Mouse (Mus musculus) hindbrain, embryonic 14.5 days (tissue): ENCODE results near the gene Itgb4. TPM values are rescaled to one million over a fixed set of nuclear protein-coding genes. Genes with fewer than 3 reads are reported as not detected.

Experiments
- ATAC-seq: fragments of 200-750 bp; cut with Nextera tagmentation; 2 replicates; pipeline ENCODE4 v1.8.0; 2017; ENCODE audit warnings: moderate number of reproducible peaks, mild to moderate bottlenecking, moderate TSS enrichment, moderate library complexity; ENCODE audit not compliant: low FRiP score
- DNase-seq: peaks from one replicate; pipeline ENCODE4 v3.0.0-alpha.2; 2015; ENCODE audit warnings: low spot score
- H3K27ac ChIP-seq: fragments of 300-500 bp; sonication (generic); 2 replicates; pipeline ENCODE4 v1.5.1; 2014; ENCODE audit warnings: mild to moderate bottlenecking, moderate library complexity
- H3K27me3 ChIP-seq: fragments of 300-500 bp; sonication (generic); 2 replicates; pipeline ENCODE4 v1.6.1; 2014; ENCODE audit warnings: mild to moderate bottlenecking, low read length, mixed read lengths; ENCODE audit not compliant: control insufficient read depth, insufficient read depth
- H3K36me3 ChIP-seq: fragments of 300-500 bp; sonication (generic); replicated peaks from 2 replicates; pipeline ENCODE4 v1.6.1; 2014; ENCODE audit not compliant: control insufficient read depth, insufficient read depth
- H3K4me1 ChIP-seq: fragments of 300-500 bp; sonication (generic); replicated peaks from 2 replicates; pipeline ENCODE4 v1.6.1; 2014; ENCODE audit warnings: antibody characterized with exemption, low read length, mixed read lengths; ENCODE audit not compliant: control insufficient read depth, insufficient read depth
- H3K4me2 ChIP-seq: fragments of 300-500 bp; sonication (generic); replicated peaks from 2 replicates; pipeline ENCODE4 v1.6.1; 2014; ENCODE audit warnings: mild to moderate bottlenecking, moderate library complexity
- H3K4me3 ChIP-seq: fragments of 300-500 bp; sonication (generic); replicated peaks from 2 replicates; pipeline ENCODE4 v1.5.1; 2014; ENCODE audit warnings: mild to moderate bottlenecking, low read length
- H3K9ac ChIP-seq: fragments of 300-500 bp; sonication (generic); 2 replicates; pipeline ENCODE4 v1.6.1; 2014
- H3K9me3 ChIP-seq: fragments of 300-500 bp; sonication (generic); 2 replicates; pipeline ENCODE4 v1.6.1; 2016; ENCODE audit warnings: low read length; ENCODE audit not compliant: control insufficient read depth
- WGBS: fragments of 180-500 bp; shearing (Covaris S2); extraction: QIAGEN DNeasy Blood & Tissue Kit; methylation state at CpG from one replicate; pipeline ENCODE4 v1.1.7; 2014; 5-methylcytosine and 5-hydroxymethylcytosine counted together
- polyA plus RNA-seq: library from polyadenylated mRNA; unstranded; fragments of >200 nt; fragmentation: Nextera tagmentation; extraction: Ambion mirVana; gene quantifications from 2 replicates; pipeline ENCODE4 v1.2.1, GENCODE M21; 2014

The Itgb4 gene
- polyA plus RNA-seq: 1.5 and 1.6 TPM in 2 replicates

GRCm38 (mm10) chr11:115974309-115975082 lies at the start of gene Itgb4:
Itgb4 (plus strand) TSS chr11:115974709.
- Histone ChIP-seq H3K27me3 (peaks cover 47% of the 10 kb centered on the region), H3K4me3 (peak within 1 kb of the TSS; percentile 36), H3K9me3 (no peaks in the 10 kb centered on the region), H3K4me2 (peak within 1 kb of the TSS; percentile 57), H3K27ac (no peak within 1 kb of the TSS), H3K36me3 (no peaks in the 10 kb centered on the region), H3K4me1 (no peaks in the 10 kb centered on the region), H3K9ac (peak within 1 kb of the TSS; percentile 47)
- DNase-seq (no peak), ATAC-seq (peak; percentile 31; the same call in 1 of the 2 replicates)
- WGBS: 11% methylated on average over 51 of the region's 58 CpGs

- no peaks in the 10 kb centered on the region for H3K27me3 ChIP-seq
- no peak overlapping the region for H3K4me2 ChIP-seq
- no peak overlapping the region for H3K27ac ChIP-seq
- DNase-seq (no peak), ATAC-seq (no peak)
- H3K9ac ChIP-seq: no peak overlapping the region
- no peak overlapping the region for H3K4me3 ChIP-seq
- peaks cover 35% of the 10 kb centered on the region for H3K36me3 ChIP-seq
- H3K4me1 ChIP-seq: peaks cover 11% of the 10 kb centered on the region
- 86% methylated on average over 8 of the region's 8 CpGs for WGBS
- H3K9me3 ChIP-seq: no peaks in the 10 kb centered on the region
These were observed 45.5 kb upstream of the Itgb4 start for GRCm38 (mm10) chr11:115929031-115929430.

DNA sequence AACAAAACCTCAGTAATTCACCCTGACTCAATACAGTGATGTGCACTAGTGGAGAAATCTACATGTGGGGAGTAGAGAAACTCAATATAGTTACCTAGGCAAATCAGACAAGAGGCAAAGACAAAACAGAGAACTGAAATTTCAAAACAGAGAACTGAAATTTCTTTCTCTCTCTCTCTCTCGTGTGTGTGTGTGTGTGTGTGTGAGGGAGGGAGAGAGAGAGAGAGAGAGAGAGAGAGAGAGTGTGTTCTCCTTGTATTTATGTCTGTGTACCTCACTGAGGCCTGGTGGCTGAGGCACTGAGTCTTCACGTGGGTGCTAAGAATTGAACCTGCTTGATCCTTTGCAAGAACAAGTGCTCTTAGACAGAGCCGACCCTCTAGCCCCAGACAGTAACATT lies 44.7 kb upstream of the Itgb4 start:
- H3K27me3 ChIP-seq: no peaks in the 10 kb centered on the region
- DNase-seq: no peak
- H3K36me3 ChIP-seq: peaks cover 27% of the 10 kb centered on the region
- H3K9me3 ChIP-seq: no peaks in the 10 kb centered on the region
- no peak overlapping the region for H3K4me2 ChIP-seq
- peaks cover 19% of the 10 kb centered on the region for H3K4me1 ChIP-seq
- ATAC-seq: no peak
- WGBS: 97% methylated on average over 2 of the region's 3 CpGs
- no peak overlapping the region for H3K4me3 ChIP-seq
- no peak overlapping the region for H3K27ac ChIP-seq
- H3K9ac ChIP-seq: no peak overlapping the region

GRCm38 (mm10) chr11:115931235-115931634 lies 43.3 kb upstream of the Itgb4 start:
- Histone ChIP-seq H3K9me3 (no peaks in the 10 kb centered on the region), H3K27ac (no peak overlapping the region), H3K27me3 (no peaks in the 10 kb centered on the region), H3K4me3 (no peak overlapping the region), H3K4me2 (no peak overlapping the region), H3K9ac (no peak overlapping the region), H3K36me3 (peaks cover 27% of the 10 kb centered on the region), H3K4me1 (peaks cover 23% of the 10 kb centered on the region)
- ATAC-seq (no peak), DNase-seq (no peak)
- 74% methylated on average over 3 of the region's 3 CpGs for WGBS

GRCm38 (mm10) chr11:115933108-115933746 lies 41.3 kb upstream of the Itgb4 start, which contains the start of the genes Sap30bp and Recql5:
Sap30bp (plus strand) TSS chr11:115933282.
Recql5 (minus strand) TSS chr11:115933477.
- WGBS: 1% methylated on average over 28 of the region's 28 CpGs
- no peaks in the 10 kb centered on the region for H3K9me3 ChIP-seq
- peaks cover 23% of the 10 kb centered on the region for H3K4me1 ChIP-seq

DNA sequence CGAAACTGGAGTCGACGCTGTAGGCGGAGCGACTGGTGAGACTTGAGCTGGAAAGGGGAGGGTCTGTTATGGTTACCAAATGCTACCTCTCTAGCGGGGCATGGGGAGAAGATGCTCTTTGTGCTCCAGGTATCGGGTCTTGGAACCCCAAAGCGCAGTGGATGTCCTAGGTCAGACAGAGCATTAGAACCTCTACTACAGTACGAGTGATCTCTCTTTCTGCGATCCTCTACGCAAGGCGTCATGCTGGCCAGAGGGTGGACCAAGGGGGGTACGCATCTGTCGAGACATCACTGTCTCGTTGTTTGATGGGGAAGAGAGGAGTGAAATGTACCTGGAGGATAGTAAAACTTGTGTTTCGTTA lies 40.8 kb upstream of the Itgb4 start:
- peak overlapping the region; percentile 77 for H3K9ac ChIP-seq
- H3K27me3 ChIP-seq: no peaks in the 10 kb centered on the region
- H3K36me3 ChIP-seq: peaks cover 39% of the 10 kb centered on the region
- WGBS: under 1% methylated on average over 16 of the region's 16 CpGs
- H3K27ac ChIP-seq: peak overlapping the region; percentile 34
- peak overlapping the region; percentile 90 for H3K4me2 ChIP-seq
- ATAC-seq (0 out of 2 replicates have a peak, but pooled peaks have one; percentile 4), DNase-seq (no peak)
- H3K4me3 ChIP-seq: peak overlapping the region; percentile 77
- H3K4me1 ChIP-seq: peaks cover 23% of the 10 kb centered on the region
- no peaks in the 10 kb centered on the region for H3K9me3 ChIP-seq

More at GRCm38 (mm10) chr11:115933108-115933746, 41.3 kb upstream of the Itgb4 start, which contains the start of the genes Sap30bp and Recql5:
- H3K9ac ChIP-seq: peak within 1 kb of the TSS; percentile 77
- H3K27ac ChIP-seq: peak within 1 kb of the TSS; percentile 34
- peak within 1 kb of the TSS; percentile 99 for H3K4me2 ChIP-seq
- ATAC-seq (peak; percentile 99), DNase-seq (peak; percentile 100)
- H3K4me3 ChIP-seq: peak within 1 kb of the TSS; percentile 77
- H3K27me3 ChIP-seq: no peaks in the 10 kb centered on the region
- H3K36me3 ChIP-seq: peaks cover 34% of the 10 kb centered on the region

DNA sequence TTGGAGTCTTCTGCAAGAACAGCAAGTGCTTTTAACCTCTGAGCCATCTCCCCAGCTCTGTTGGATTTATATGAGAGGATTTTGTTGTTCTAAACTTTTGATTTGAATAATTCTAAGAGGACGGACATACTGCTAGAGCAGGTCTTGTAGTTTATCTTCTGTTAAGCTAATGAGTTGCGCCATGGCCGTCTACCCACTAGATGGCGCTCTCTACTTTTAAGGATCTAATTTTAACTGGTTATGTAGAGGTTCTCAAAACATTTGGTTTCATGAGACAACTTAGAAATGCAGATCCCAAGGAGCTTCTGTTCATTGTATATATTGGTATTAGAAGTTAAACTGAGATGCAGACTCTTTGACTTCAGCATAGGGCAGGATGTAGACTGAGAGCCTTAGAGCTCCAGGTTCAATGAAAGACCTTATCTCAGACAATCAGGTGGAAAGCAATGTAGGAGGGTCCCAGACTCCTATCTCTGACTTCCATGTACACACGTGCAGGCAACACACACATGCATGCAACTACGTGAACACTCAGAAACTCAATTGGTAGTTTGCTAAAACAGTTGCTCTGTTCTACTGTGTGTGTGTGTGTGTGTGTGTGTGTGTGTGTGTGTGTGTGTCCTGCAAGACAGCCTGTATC lies 34.7 kb upstream of the Itgb4 start:
- ATAC-seq (no peak), DNase-seq (peak; percentile 91)
- peaks cover 4% of the 10 kb centered on the region for H3K4me1 ChIP-seq
- no peak overlapping the region for H3K4me3 ChIP-seq
- H3K9me3 ChIP-seq: no peaks in the 10 kb centered on the region
- peaks cover 94% of the 10 kb centered on the region for H3K36me3 ChIP-seq
- H3K4me2 ChIP-seq: no peak overlapping the region
- 36% methylated on average over 6 of the region's 6 CpGs for WGBS
- H3K9ac ChIP-seq: no peak overlapping the region; the same call in 1 of the 2 replicates
- H3K27me3 ChIP-seq: no peaks in the 10 kb centered on the region
- H3K27ac ChIP-seq: no peak overlapping the region

DNA sequence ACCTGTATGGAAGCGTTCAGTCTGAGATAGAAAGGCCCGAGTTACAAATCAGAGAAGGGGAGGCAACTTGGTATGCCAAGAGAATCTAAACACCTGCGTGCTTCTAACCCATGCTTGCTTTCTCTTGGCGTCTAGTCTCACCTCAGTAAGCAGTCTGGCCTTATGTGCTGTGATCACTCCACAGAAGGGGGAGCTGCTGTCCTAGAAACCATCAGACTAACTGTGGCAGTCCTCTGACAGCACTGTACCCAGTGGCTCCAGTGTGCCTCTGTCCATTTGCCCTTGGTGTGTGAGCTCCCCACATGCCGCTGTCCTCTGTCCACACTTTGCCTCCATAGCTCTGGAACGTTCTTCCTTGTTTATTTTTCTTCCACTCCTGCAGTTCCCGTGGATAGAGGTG lies 32.5 kb upstream of the Itgb4 start:
- no peak overlapping the region for H3K27ac ChIP-seq
- no peak overlapping the region for H3K4me2 ChIP-seq
- peaks cover 90% of the 10 kb centered on the region for H3K36me3 ChIP-seq
- no peak overlapping the region for H3K9ac ChIP-seq
- H3K4me1 ChIP-seq: no peaks in the 10 kb centered on the region
- H3K9me3 ChIP-seq: no peaks in the 10 kb centered on the region
- ATAC-seq: no peak
- H3K4me3 ChIP-seq: no peak overlapping the region
- WGBS: 88% methylated on average over 7 of the region's 7 CpGs
- H3K27me3 ChIP-seq: no peaks in the 10 kb centered on the region
- no peak for DNase-seq

DNA sequence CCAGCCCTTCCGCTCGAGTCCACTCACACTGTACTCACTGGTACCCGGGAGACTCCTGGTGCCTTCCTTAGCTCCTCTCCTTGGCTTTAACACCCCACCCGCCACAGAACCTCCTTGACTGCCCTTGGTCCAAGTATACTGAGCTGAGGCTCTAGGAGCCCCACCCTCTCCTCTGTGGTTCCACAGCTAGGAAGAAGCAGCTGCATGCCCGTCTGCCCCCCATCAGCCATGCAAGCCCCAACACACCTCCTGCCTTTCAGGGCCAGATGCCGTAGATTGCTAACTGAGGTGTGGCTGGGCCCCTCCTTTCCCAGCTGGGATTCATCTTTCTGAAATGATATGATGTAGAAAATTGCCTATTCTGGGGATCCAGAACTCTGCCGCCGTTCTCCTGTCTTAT lies 29.3 kb upstream of the Itgb4 start:
- Histone ChIP-seq H3K27ac (no peak overlapping the region), H3K9me3 (no peaks in the 10 kb centered on the region), H3K4me3 (no peak overlapping the region), H3K9ac (no peak overlapping the region), H3K27me3 (no peaks in the 10 kb centered on the region), H3K4me1 (peaks cover 6% of the 10 kb centered on the region; the same call in 1 of the 2 replicates), H3K4me2 (no peak overlapping the region), H3K36me3 (peaks cover 79% of the 10 kb centered on the region)
- 91% methylated on average over 8 of the region's 8 CpGs for WGBS
- ATAC-seq (no peak), DNase-seq (no peak)
